Mouse (Mus musculus) frontal cortex, adult (tissue): ENCODE measurements at regions not wholly inside any gene's neighbourhood (a gene's known extent, or its start where the extent isn't known, plus 50 kb on each side); places are given as distances from the start of the nearest gene placed in this dataset.

Experiments used
- ATAC-seq: cut with Nextera tagmentation; 2 replicates; pipeline ENCODE4 v1.9.2; 2017; ENCODE audit warnings: mild to moderate bottlenecking, moderate library complexity, mixed read lengths; ENCODE audit not compliant: low TSS enrichment

DNA sequence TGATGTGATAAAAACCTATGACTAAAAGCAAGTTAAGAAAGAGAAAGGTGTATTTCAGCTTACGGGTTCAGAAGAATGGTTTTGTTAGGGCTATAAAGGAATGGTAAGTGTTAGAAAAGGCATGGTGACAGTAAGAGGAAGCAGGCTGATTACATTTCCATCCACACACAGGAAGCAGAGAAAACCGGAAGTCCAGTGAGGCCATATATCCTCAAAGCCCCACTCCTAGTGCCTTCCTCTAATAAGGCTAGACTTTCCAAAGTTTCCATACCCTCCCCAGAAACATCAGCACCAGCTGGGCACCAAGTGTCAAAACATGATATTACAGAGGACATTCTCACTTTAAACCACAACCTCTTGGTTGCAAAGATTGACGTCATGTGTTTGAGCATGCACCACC is 316.3 kb downstream of the Klf5 start:
- no peak for ATAC-seq

DNA sequence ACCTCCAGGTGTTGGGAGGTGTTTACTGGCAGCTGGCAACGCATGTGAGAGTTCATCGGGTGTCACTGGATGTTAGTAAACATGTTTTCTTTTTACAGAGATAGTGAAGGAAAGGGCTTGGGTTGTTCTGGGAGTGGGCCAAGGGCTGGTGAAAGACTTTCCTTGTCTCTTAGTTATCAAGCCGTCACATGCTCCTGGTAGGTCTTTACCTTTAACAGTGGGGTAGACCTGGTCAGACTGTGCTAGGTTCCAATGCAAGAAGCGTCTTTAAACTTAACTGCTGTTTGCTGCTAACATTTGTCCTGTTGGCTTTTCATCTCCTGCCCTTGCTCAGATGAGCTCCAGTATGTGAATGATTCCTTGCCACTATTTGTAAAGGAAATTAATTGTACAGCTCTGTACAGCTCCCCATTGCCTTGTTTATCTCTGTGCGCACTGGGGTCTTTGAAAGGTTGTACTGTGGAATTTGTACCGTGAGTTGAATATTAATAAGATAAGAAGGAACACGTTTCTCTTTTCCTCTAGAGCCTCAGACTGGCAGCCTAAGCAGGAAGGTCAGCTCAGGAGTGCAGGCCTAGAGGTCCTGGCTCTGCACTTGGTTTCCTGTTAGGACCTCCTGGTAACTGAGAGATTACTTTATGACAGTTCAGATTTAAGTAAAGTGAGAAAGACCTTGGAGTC is 318.3 kb downstream of the Klf5 start:
- ATAC-seq = no peak

DNA sequence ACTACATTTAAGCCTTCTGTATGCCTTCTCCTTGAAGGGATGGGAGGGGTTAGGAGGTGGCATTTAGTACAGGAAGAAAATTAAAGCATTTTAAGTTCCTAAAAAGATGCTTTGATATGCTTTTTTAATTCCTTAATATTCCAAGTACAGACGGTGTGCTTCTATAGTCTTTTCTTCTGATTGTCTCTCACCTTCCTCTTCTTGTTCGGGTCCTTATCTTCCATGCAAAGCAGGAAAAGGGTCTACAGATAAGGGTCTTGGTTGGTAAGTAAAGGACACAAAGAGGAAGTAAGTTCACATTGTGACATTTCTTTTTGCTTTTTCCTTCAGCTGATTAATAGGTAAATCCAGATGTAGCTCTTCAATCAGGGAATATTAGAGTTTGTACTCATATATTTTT is 318.9 kb downstream of the Klf5 start:
- no peak for ATAC-seq

DNA sequence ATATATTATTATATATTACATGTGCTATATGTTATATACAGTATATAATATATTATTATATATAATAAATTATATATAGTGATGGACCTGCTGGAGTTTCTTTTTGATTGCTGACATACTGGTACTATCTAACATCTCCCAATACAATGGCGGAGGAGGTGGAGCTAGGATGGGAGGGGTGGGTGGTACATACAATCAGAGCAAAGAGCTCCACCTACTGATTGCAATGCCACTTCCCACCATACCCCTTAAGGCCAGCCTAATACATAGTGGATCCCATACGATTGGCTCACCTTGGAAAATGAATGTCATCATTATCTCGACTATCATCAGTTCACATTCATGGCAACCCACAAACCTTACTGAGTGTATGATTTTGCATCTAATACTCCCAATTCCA is 323.0 kb downstream of the Klf5 start:
- no peak for ATAC-seq

DNA sequence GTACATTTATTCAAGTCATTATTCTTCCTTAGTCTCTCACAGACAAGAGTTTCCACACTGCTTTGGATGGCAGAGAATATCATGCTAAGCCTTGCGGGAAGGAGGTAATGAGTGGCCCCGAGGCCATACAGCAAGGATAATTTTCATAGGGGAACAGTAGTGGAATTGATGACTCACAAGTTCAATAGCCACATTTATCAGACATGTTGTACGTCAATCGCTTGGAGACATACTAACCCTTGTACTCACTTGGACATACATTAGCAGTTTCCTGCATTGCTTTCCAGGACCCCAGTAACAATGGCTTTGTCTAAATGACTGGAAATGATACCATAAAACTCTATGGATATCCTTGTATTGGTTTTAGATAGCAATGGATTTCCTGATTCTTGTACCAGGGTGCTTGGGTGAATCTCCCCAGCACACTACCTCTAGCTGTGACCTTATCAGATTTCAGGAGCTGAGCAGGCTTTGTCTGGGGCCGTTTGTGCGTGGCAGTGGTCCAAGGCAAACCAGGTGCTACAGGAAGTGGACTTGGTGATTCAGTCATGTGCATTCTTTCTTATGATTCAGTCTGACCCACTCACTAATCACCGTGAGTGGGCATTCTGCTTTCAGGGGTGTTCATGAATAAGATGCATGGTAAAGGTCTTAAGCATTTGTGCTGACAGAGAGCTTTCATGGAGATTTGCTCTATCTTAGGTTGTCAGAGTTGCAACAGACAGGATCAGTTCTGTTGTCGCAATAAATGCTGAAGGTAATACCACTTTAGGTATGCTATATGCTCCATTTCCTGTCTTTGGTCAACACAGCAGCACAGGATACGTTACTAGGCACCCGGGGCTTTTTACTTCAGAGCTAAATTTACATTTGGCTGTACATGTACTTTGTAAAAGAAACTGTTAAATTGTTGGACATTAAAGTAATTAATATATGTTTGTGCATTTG is 326.2 kb downstream of the Klf5 start:
- no peak for ATAC-seq

DNA sequence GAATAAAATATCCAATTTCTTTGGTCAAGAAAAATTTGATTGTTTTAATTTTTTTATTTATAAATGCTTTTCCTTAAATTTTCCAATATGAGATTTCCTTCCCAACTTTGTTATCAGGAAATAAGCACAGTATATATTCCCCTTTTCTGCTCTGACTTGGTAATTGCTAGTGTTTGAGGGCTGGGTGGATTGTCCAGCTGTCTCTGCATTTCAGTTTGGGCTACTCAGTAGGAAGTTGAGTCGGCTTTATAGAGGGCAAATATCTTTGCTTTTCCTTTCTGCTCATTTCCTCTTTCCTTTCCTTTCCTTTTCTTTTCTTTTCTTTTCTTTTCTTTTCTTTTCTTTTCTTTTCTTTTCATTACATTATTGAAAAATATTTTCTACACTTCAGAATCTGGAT is 329.1 kb downstream of the Klf5 start:
- no peak for ATAC-seq

DNA sequence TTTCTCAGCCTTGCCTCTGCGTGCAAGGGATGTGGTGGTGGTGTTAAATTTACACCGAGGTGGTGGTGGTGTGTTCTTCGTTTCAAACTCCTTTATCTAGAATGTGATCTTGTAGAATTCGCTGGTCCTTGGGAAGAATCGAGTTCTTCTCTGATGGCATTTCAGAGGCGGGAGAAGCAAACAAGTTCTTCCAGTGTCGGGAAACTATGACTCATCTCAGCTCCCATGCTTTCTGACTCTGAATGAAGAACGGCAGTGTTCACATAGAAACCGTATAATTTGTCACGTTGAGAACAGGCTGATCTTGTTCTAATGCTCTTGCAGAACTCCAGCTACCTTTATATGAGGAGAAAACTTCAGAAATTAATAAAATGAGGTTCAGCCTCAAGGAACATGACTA is 332.6 kb downstream of the Klf5 start:
- ATAC-seq = peak; percentile 99

DNA sequence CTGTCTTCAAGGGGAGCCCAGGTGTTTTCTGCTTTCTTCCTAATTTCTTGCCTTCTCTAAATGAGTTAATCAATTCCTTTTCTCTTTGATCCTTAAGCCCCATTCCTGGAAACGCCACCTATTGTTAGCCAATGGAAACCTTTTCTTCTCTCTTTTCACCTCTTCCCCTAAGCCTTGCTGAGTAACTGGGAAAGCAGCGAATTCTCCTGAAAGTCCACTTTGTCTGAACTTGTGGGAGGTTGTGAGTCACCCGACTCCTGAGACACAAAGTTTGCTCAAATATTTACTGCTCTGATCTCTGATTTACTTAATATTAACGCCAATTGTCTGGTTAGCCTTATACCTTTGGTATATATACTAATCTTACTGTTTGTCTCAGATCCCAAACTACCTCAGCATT is 334.0 kb downstream of the Klf5 start:
- no peak for ATAC-seq

DNA sequence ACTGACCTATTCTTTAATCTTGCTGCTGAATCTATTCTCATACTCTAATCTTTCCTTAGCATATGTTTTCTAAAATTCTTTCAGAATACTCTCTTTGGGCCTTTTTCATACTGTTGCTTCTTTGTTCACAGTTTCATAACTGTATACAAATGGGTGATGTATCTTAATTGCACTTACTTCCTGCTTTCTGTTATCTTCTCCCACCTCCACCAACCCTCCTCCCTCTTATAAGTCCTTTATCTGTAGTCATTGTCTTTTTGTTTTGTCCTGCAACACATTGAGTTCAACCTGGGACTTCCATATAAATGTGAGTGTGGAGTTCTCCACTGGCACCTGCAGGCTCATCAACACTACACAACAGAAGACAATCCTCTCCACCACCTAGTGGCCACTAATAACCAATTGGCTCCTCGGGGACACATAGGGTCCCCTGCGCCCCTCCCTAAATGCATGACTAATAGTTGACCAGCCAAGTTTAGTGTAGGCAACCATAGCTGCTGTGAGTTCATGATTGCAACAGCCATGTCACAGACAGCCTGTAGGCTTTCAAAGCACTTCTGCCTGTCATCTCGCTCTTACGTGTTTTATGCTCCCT is 337.2 kb downstream of the Klf5 start:
- no peak for ATAC-seq

DNA sequence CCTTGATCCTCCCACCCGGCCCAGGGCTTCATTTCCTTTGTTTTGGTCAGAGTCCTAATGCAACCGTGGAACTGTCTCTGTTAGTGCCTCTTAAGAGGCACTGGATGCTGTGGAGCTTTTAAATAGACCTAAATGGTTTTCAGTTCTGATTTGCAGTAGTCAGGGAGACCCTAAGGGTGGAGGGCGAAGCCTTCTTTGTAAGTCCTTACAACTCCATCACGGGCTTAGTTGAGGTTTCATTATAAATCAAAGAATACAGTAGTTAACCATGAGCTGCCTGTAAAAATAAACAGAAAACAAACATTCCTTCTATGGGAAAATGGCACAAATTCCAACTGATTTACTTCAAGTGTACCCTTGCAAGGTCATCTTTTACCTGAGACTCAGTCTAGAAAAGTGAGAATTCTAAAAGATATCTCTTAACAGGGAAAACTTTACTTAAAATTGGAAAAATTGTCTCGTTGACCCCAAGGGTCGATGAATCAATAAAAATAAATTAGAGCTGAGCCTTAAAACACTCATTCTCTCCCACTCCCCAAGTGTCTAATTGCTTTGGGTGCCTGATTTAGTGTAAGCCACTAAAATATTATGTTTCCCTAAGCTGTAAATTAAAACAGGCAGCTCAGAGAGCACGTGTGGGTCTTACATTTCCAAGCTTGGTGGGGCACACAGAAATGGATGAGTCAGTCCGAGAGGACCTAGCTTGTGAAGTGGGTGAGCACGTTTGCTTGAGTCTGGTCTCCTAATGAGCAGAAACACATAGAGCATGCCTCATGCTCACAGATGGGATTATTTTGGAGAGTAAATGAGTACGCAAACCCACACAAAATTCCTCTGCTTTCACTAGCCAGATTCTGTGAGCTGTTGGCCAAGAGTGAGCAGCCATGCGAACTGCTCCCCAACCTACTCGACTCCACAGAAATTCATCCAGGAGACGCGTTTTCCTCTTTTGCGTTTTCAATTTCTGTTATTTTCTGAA is 343.3 kb downstream of the Klf5 start:
- ATAC-seq = peak; percentile 79

DNA sequence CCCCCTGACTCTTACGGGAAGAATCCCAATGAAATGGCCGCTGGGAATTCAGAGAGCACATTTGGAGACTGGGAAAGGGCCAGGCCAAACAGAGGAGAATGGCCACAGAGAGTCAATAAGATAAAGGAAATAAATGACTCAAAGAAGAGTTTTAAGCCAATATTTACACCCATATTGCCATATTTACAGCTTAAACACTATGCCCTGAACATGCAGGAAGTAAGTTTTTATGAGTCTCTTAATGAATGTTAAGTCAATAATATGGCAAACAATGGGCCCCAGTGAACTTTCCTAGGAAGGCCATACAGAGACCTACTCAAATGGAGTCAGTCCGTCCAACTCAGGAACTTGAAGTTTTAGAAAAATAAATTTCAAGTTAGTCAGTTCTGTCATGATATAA is 347.8 kb downstream of the Klf5 start:
- ATAC-seq = no peak

DNA sequence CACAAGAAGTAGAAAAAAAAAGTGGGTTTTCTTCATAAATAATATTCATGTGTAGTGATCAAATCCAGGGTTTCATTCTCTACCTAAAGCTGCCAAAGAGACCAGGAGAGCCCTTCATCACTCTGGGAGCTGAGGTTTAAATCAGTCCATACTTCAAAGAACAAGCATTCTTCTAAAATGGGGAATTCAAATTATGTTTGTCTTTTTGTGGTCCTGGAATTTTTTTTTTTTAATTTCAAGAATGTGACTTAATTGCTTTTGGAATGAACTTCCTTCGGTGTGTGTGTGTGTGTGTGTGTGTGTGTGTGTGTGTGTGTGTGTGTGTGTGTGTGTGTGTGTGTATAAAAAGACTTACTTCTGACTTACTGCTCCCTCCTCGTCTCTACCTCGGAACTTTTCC is 375.9 kb downstream of the Klf5 start:
- no peak for ATAC-seq

DNA sequence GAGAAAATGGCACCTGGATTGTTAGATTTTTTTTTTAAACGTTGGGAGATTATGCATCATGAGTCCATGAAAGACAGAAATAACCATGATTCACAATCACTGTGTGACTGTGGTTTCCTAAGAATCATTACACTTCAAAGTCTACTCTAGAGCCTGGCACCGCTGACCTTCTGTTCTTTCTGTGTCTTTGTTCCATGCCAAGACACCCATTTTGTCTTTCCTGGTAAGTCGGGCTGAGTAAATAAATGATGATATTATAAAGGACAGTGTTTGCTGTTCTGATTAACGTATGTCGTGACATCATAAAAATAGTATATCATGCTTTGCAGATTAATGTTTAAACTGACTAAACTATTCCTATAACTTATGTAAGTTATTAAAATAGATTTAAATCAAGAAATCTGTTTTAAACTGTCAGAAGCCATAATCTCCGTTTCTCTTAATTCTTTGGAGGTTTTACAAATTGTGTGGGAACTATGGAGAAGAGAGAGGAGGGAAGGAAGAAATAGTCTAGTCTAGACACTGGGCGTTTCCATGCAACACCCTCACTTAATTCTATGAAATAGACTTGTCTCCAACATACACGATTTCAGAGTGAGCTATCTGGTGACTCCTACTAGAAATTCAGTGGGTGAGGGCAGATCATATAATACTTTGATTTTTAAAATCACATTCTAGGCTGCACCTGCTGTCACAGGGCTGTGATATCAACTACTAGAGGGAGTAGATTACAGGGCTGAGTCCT is 388.7 kb downstream of the Klf5 start:
- peak; percentile 64 for ATAC-seq

DNA sequence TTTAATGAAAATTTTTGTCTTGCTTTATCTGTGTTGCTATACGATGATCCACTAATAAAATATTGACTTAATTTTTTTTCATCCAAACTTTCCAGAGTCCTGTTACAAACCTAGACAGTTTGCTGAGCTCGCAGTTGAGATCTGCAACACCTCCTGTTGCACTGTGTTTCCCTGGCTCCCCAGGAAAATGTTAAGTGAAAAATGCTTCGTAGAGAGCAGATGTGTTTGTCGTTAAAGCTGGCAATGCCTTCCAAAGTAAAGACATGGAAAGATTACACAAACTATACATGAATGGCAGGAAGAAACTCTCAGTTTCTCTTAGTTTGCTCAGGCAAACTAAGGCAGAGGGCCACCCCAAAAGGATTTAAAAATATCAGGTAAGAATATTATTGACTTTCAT is 389.9 kb downstream of the Klf5 start:
- ATAC-seq = peak; percentile 69

DNA sequence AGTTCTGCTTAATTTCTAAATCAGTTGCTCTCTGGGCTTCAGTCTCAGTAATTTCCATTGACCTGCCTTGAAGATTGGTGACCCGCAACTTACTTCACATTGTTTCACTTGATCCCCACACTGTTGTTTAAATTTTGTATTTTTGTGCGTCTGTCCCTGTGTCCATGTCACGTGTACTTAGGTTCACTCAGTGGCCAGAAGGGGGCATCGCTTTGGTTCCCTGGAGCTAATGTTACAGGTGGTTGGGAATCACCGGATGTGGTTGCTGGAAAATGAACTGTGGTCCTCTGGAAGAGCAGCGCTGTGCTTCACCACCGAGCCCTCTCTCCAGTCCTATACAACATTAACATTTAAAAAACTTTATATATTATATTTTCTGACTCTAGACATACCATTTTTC is 397.8 kb downstream of the Klf5 start:
- no peak for ATAC-seq

DNA sequence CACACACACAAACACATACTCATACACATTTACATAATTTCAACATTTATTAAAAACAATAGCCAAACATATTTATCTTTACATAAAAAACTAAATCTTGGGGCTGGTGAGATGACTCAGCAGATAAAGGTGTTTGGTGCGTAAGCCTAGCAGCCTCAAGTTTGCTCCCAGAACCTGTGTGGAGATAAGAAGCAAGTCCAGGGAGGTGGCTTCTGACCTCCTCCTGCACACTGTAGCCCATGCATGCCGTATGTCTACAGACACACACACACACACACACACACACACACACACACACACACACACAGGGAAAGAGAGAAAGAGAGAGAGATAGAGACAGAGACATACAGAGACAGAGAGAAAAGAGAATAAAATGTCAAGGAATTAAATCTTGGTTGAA is 401.1 kb downstream of the Klf5 start:
- no peak for ATAC-seq

DNA sequence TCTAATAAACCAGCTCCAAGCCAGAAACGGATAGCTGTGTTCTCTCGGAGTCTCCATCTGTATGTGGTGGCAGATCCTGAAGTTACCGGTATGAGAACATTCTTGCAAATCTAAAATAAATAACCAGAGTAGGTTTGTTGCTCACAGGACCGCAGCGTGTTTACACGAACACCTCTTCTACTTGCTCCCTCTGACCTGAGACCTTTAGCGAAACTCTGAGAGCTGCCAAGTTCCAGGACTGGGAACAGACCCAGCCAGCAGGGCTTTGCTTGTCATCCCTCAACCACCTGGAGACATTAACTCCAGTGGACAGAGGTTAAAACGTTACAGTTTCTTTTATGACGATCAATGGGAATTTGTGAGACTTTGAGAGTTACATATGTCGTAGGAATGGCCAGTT is 407.5 kb downstream of the Klf5 start:
- no peak for ATAC-seq

DNA sequence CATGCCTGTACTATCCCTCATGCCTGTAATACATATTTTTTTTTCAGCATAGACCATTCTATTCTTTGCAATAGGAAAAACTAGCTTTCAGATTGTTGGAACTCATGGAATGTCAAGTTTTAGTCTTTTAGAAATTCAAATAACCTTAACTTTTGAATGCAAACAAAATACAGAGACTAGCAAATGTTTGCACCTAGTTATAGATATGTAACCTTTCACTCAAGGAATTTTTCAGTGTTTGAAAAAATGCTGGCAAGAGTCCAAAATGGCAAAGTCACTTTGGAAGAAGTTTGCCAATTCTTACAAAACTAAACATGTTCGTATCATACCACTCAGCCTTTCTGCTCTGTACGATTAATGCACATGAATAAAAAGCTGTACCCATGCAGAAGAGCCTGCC is 409.6 kb downstream of the Klf5 start:
- ATAC-seq = no peak

DNA sequence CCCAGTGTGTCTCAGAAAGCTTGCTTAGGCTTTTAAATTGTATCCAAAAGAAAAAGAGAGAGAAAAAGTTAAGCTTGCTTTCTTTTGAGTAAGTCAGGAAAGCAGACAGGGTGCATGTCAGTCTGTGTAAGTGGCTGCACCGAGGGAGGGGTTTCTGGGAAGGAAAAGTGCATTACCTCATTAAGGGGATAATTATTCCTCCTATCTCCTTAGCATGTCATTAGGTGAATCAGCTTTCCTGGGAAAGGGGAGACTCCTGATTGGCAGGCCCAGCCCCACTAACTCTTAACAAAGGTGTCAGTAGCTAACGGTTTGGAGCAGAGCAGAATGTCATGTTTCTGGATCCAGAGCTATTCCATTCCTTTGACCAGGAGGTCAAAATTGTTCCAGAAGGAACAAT is 411.3 kb downstream of the Klf5 start:
- ATAC-seq = no peak

DNA sequence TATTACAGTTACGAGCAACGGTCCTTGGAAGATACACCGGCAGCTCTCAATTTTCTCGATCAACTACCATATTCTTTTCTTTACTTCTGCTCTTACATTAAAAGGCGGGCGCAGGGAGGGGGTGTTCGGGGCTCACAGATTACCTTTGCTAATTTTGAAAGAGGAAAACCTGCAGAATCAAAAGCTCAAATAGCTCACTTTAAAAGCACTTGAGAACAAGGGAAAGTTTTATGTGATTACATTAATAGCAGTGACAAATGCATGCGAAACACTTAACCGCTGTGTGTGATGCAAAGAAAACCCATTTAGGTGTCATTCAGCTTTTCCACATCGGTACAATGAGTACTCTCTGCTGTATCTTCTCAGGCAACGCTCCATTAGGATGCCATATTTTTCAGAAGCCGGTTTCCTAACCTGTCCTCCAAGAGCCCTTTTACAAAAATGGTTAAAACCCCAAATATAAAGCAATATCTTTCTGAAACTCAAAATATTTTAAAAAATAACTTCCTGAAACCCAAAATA is 412.2 kb downstream of the Klf5 start:
- no peak for ATAC-seq

DNA sequence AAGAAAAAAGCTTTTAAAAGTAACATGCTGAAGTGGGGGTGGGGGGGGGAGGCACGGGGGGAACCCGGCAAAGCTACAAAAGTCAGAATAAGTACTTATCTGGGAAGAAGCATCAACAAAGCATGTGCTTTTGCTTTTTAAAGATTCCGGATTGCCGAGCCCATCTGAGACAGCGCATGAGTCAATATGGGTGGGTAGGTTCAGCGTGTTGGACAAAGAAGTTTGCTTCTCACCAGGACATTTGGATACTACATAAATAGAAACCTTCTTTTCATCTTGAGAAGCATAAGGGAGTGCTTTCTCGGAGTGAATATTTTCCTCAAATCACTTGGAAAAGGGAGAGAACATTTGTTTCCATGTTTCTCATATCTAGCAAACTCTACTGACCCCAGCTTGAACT is 414.1 kb downstream of the Klf5 start:
- ATAC-seq = peak; percentile 95
